Mouse (Mus musculus): Measurements from ENCODE around the gene Babam2.

- TF ChIP-seq CHD2 (IDR thresholded peaks at IDR 0.05; ENCODE audit: low read depth, low read length) (no peak), ZC3H11A (IDR thresholded peaks at IDR 0.05; ENCODE audit: borderline replicate concordance, low read depth, low read length) (no peak)
These were observed 210.5 kb downstream of the Babam2 start for GRCm38 (mm10) chr5:31907959-31908358.

All from ES-E14 (cell line).